Mouse (Mus musculus): Measurements from ENCODE around the gene Dus3l. TPM values are rescaled to one million over a fixed set of nuclear protein-coding genes. Genes with fewer than 3 reads are reported as not detected.

Gene Dus3l
- total RNA-seq, 2 experiments from 2014 or later = 12.4 to 14.5 TPM

DNA sequence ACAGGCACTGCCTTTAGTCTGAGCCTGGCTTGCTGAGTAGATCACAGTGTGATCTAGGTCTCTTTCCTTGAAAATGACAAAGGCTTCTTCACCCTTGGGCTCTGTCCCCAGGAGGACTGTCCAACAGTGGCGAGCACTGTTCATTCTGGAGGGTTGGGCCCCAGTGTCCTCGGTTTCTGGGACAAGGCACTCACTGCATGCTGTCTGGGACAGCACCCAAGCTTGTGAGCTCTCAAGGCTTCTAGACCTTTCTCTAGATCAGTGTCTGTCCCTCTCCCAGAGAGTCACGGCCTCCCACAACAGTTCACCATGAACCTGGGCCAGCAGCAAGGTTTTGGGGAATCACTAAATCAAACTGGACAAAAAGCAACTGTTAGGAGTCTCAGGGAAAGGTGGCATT is 28.0 kb downstream of the Dus3l start:
- no peak for DNase-seq

DNA sequence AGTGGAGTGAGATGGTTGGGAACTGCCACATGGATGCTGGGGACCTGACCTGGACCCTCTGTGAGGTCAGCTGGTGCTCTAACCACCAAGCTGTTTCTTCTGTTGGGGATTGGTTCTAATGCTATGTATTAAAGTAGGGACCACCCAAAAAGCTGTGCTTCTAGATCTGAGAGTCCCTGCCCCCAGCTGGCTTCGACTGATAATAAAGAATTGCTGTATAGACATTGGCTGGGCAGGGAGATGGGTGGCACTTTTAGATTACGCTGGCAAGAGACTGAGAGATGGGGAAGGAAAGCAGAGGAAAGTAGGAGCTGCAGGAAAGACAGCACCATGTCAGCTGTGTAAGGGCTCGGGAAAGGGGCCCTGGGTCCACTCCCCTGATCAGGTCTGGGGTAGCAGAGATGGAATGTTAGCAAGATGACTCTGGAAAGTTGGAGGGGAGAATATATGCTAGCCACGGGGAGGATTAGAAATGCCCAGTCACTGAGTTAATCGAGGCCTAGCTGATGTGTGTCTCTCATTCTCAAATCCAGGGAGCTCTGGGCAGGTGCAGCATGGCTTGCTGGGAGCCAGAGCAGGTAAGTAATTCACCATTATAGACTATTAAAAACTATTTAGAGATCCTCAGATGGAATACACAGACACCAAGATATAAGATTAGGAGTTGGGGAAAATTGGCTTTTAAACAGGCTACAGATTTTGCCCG is 29.2 kb downstream of the Dus3l start:
- no peak for DNase-seq

DNA sequence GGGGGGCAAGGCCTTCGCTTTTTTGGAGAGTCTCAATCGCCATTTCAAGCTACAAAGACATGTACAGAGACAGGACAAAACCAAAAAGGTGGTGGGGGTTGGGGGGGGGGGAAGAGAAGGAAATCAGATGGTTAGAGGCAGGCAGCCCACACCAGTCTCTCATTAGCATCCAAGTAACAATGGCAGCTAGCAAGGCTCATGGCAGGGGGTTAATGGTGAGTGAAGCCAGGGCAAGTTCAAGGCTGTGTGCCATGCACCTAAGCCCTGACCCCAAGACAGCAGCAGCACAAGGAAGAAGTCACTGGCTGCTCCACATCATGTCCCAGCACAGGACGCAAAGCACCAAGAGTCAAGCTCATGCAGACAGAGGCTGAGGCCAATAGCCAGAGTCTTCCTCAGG is 34.7 kb downstream of the Dus3l start:
- DNase-seq = no peak

DNA sequence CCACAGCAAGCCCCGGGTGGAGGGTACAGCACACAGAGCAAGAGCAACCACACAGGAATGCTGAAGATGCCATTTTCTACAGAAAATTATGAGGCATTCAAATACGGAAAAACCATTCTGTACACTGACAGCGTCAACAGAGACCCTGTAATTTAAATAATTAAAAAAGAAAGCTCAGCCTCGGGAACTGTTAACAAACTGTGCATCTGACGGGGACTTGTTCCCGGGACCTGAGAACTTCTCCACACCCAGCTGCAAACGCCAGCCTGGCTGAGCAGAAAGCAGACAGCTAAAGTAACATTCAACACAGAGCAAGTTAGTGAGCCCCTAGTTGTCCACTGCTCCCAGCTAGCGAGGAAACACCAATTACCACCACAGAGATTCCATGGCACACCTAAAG is 37.5 kb downstream of the Dus3l start:
- no peak for DNase-seq

DNA sequence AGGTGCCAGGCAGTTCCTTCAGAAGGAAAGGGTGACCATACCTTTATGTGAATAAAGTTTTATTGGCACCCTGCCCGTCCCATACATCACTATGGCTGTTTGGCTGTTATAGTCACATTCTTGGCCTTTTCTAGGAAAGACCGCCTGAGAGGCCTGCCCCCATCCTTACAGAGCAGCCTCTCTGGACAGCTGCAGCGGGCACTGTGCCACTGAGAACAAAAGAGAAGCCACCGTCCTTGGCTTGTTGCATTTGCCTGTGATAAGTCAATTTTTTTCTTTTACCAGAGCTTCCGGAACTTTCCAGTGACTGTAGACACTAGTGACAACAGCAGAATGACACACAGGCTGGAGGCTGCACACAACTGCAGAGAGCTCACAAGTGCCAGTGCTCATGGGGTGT is 40.4 kb downstream of the Dus3l start:
- DNase-seq = no peak

DNA sequence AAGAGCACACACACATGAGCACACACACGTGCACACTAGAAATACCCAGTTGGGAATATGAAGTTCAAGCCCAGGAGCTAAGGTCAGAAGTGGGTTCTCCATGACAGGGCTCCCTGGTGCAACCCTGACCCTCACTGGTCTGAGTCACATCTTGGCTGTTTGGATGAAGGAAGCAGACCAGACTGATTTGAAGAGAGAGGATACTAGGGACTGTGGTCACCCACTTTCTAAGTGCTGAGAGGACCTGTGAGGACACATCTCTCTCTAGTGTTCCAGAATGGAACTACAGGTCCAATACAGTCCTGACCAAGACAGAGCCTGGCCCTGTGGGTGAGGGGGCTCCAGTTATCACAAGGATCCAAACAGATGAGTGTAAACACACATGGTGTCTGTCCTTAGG is 41.2 kb downstream of the Dus3l start:
- no peak for DNase-seq

DNA sequence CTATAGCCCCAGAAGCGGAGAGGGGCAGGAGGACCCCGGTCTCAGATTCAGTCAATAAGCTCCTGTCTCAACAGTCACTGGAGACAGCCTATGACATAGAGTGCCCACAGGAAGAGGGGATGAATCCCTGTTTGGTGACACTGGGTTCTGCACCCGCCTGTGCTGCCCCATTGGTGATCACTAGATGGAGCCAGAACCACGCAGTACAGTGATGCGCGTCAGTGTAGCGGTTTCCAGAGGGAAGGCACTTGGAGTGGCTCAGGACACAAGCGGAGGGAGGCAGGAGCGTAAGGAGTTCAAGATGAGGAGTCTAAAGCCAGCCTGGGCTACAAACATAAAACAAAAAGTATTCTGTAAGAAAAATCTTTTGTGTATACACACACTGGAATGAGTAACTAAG is 44.0 kb downstream of the Dus3l start:
- peak; percentile 68 for DNase-seq

DNA sequence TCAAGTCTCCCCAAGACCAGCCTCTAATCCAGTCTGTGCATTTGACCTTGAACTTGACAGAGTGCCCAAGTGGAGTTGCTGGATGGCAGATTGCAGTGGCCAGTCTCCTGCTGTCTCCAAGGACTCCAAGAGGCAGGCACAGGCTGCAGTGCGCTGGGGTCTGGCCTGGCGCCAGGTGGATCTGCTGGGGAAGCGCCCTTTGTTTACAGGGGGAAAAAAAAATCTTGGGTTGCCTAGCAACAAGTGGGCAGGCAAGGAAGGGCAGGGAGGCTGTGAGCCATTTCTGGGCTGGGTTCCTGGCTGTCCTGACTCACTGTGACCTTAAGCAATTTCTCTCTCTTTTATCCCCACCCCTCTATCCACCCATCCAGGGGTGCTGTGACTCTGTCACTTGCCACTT is 45.7 kb downstream of the Dus3l start:
- DNase-seq = peak; percentile 78

DNA sequence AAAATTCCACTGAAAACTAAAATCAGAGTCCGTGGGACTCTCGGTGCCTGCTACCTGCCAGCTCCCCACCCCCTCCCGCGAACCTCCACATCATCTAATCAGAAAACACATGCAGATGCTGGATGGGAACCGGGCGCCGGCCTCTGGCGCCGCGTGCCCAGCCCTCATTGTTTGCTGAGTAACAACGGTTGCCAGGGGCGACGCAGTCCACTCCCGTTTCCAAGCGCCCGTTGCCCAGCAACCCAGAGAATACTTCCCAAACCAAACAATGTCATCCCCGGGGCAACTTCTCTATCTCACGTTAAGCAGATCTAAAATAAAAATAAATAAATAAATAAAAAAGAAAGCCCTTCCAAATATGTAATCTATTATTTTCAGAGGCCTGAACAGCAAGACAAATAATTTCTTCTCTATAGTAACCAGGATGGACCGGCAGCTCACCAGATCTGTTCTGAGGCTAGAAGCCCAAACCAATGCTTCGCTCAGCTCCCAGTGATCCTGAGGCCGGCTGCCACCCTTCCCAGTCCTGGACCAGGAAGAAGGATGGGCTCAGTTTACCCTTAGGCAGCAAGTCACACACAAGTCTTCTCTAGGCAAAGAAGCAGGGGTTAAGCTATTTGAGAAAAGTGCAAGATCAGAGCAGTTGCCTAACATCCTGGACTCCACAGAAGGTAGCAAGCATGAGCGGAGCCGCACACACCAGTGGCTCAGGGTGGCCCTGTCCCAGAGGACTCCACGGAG is 49.9 kb downstream of the Dus3l start:
- DNase-seq = peak; percentile 77

DNA sequence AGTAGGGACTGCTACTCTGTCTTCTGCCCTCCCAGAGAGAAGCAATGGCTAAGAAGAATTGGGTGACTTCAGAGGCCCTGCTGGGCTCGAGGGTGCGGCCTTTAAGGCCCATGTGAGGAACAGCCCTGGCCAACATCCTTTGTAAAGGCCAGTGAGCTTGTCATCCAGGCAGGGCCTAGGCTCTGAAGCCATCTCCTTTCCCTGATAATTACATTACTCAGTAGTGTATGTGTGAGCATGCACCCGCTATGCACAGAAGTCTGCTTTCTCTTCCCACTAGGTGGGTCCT is 50.4 kb downstream of the Dus3l start:
- no peak for DNase-seq

DNA sequence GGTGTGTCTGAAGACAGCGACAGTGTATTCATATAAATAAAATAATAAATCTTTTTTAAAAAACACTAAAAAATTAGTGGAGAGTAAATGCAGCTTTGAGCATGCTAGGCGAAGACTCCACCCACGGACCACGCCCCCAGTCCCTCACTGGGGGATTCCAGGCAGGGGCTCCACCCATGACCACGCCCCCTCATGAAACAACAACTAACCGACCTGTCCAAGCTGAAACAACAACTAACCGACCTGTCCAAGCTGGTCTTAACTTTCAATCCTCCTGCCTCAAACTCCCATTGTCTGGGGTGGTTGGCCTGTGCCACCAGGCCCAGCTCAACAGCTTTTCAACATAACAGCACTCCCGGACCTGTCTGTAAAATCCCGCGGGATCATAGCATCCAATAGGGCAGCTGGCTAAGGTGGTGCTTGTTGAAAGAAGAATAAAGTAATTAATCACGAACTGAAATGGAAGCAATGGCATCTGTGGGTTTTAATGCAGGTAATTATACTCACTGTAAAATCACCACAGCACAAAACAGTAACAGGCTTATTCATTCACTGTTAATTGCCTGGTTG is 53.6 kb downstream of the Dus3l start:
- no peak for DNase-seq

DNA sequence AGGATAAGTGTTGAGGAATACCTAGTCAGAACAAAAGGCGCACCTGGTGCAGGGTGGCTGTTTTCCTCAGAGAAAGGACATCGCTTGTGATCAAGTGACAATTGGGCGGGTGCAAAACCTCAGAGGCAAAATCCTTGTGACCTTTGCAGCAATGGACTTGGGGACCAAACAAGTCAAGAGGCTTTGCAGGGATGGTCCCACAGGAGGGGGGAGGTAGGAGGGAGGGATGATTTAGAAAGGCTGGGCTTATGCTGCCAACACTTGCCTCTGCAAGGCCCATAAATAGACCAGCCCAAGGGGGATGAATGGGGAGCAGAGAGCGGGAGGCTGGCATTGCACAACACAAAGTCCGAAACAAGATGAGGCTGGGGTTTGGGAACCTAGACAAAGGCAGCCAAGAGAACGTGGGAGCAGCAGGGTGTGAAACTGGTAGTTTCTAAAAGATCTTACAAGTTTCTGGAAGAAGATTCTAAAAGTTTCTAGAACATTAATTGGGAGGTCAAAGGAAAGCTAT is 54.5 kb downstream of the Dus3l start:
- no peak for DNase-seq

Other genes starting within 250 kb of the Dus3l start
- under 1 TPM; 0.43 to 0.78 TPM for gene Gm20219, start 210.4 kb upstream of the Dus3l start, total RNA-seq (2021)
- gene Safb2, start 180.2 kb upstream of the Dus3l start, total RNA-seq (2021) = 10 to 100 TPM; 29.7 to 35.6 TPM
- 10 to 100 TPM; 36.8 to 43.8 TPM for gene Safb, start 179.9 kb upstream of the Dus3l start, total RNA-seq (2021)
- gene 2410015M20Rik, start 155.0 kb upstream of the Dus3l start, total RNA-seq (2021) = 100 to 1,000 TPM; 147 to 152 TPM
- gene Rpl36, start 151.3 kb upstream of the Dus3l start, total RNA-seq (2021) = 100 to 1,000 TPM; 502 to 523 TPM
- 10 to 100 TPM; 53.4 to 64.4 TPM for gene Lonp1, start 137.9 kb upstream of the Dus3l start, total RNA-seq (2021)
- not detected for gene Catsperd, start 136.6 kb upstream of the Dus3l start, total RNA-seq (2021)
- gene Ranbp3, start 91.5 kb upstream of the Dus3l start, total RNA-seq (2021) = 10 to 100 TPM; 32.8 to 34.2 TPM
- 100 to 1,000 TPM; 459 to 461 TPM for gene Ndufa11, start 47.0 kb upstream of the Dus3l start, total RNA-seq (2021)
- gene Vmac, start 46.7 kb upstream of the Dus3l start, total RNA-seq (2021) = 1 to 10 TPM; 3.3 to 3.5 TPM
- gene Nrtn, start 7.2 kb upstream of the Dus3l start, total RNA-seq (2021) = 1 to 10 TPM; 1.9 to 3.1 TPM
- gene Prr22, start 5.5 kb downstream of the Dus3l start, total RNA-seq (2021) = under 1 TPM in 1 of 2 experiments, not detected in 1; 0.33 TPM
- 1 to 10 TPM; 3.0 to 4.1 TPM for gene Rfx2, start 66.3 kb downstream of the Dus3l start, total RNA-seq (2021)
- gene Acsbg2, start 109.7 kb downstream of the Dus3l start, total RNA-seq (2021) = not detected
- not detected for gene 1700061G19Rik, start 110.7 kb downstream of the Dus3l start, total RNA-seq (2021)
- gene Mllt1, start 170.7 kb downstream of the Dus3l start, total RNA-seq (2021) = 10 to 100 TPM; 16.0 to 16.5 TPM
- not detected for gene Acer1, start 217.4 kb downstream of the Dus3l start, total RNA-seq (2021)
- gene Clpp, start 225.5 kb downstream of the Dus3l start, total RNA-seq (2021) = 10 to 100 TPM; 29.8 to 31.3 TPM
- gene Alkbh7, start 232.6 kb downstream of the Dus3l start, total RNA-seq (2021) = 10 to 100 TPM; 24.4 to 28.3 TPM
- gene Pspn, start 235.3 kb downstream of the Dus3l start, total RNA-seq (2021) = not detected
- 10 to 100 TPM; 16.1 to 18.7 TPM for gene Gtf2f1, start 246.5 kb downstream of the Dus3l start, total RNA-seq (2021)
- not detected for gene Gm17949, start 246.7 kb downstream of the Dus3l start, total RNA-seq (2021)